Mouse (Mus musculus): ENCODE measurements around the gene Npm3.

Gene Npm3

DNA sequence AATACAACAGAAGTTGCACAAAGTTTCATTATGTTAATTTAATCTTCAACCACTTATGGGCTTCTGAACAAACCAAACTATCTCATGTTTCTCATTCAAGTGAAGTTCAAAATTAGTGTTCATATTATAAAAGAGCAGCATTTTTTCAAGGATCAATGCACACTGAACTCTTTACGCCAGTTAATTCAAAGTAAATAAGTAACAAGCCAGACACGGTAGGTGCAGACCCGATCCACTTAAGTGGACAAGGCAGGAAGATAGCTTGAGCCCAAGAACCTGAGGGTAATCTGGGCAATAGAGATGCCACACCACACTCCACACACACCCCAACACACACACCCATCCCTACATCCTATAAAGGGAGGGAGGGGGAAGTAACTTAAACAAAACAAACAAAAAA is 4.2 kb upstream of the Npm3 start:
- no peak for DNase-seq (ENCODE audit: low read depth)

DNA sequence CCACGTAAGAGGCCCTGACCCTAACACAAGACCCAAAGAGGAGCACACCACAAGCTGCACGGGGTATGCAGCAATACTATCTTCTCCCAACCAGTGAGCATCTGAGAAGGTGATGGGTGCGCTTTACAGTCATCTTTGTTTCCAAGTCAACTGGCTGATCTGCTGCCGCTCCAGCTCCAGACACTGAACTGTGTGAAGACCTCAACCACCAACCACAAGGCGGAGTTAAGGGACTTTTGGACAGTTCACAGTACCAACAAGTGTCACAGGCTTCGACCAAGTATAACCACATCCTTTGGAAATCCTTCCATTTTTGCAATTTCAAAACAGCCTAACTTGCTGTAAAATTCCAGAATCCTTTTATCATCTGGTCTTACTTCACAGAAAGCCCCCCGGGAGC is 2.5 kb upstream of the Npm3 start:
- DNase-seq (ENCODE audit: low read depth) = no peak

DNA sequence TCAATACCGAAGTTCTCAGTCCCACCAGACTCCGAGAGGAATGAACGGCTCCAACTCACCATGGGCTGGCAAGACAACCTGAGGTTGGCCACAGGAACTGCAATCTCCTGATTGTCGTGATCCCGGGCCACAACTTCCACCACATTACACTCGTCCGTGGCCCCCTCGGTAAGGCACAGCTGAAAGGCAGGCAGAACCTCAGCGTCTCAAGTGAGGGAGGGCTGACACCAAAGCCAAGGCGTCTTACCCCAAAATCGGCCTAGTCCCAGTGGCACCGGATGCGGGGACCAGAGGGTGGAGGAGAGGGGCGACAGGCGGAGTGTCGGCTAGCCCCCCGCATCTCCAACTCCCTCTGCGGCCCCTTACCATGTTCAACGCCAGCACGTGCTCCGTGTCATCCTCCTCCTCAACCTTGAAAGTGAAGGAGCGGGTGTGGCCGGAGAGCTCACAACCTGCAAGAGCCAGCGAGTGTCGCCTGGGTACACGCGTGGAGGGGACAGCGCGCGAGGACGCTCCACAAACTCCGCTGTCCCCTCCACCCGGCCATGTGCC is 624 bp downstream of the Npm3 start:
- DNase-seq (ENCODE audit: low read depth) = no peak

DNA sequence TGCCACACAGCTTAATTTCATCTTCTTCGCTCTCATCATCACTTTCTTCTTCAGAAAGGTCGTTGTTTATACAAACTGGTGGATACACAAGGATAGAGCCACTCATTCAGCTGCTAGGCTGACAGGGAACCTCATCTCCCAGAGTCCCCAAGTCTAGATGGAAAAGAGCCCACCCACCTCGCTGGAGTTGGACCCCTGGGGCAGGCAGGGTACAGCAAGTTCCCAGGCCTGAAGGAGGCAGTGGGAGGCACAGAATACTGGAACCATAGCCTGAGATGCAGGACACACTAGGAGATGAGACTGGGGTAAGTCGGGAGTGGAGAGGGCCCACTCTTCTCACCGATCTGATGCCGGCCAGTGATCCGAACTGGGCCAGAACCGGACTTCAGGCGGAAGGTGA is 1.2 kb downstream of the Npm3 start:
- DNase-seq (ENCODE audit: low read depth) = no peak

DNA sequence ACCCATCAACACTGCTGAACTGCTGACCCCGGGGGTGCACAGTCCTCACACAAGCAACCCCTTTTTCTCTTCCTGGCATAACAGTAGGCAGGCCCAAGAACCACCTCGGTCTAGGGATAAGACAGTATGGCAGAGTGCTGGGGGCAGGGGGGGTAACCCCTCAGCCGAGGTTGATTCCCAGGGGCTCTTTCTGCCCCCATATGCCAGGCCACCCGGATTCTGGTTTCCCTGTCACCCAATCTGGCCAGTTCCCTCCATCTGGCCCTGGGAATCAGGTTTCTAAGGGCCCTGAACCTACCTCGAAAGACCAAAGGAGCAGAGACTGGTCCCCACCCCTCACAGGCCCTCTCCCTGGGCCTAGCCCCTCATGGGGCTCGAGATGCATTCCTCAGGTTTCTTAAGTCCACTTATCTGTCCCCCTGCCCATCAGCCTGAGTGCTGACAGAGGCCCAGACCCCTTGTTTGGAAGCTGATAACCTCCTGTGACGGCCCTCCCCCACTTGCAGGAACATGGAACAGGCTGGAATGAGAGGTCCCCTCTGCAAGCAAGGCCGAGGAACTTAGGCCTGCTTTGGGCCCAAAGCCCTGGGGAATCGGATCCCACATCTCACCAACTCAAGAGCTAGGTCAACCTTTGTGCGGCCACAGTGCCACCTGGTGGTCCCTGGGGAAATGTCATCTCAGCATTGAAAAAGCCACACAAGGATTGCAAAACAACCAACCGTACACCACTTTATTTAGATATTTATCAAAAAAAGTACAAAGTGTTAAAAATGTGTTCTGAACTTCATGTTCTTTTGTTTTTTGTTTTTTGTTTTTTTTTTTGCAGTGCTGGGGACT is 2.1 kb downstream of the Npm3 start:
- DNase-seq (ENCODE audit: low read depth) = peak; percentile 67

DNA sequence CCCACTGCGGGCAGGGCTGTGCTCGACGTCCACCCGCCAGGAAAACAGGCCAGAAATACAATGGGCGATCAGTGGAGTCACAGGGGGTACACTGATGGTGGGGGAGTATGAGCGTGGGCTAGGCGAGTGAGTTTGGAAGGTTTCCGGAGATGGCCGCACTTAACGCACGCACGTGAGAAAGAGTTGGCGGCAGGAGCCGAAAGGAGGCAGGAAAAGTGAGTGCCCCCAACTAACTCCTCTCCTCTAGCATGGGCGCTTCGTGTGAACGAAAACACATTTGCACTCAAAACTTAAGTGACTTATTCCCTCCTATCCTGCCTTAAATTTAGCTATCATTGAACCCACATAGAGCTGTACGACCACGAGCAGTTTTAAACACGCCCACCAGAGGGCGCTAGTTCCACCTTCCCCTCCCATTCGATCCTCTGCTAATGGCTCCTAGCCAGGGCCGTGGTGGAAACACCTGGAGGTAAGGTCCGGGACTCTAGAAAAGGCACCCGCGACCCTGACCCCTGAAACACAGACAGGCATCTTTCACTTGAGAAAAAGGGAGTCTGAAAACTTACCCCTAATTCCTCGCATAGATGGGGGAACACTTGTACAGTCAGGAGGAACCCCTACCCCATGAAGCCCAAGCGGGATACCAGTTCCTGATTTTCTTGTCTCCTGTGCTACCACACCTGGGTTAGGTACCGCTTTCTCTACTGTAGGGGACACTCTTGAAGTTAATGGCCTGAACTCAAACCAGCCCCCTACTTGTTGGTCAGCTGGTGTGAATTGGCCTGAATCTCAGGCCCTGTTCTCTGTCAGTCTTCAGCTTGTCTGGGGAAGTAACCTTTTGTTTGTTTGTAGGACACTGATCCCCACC is 3.0 kb downstream of the Npm3 start:
- DNase-seq (ENCODE audit: low read depth) = peak; percentile 22

DNA sequence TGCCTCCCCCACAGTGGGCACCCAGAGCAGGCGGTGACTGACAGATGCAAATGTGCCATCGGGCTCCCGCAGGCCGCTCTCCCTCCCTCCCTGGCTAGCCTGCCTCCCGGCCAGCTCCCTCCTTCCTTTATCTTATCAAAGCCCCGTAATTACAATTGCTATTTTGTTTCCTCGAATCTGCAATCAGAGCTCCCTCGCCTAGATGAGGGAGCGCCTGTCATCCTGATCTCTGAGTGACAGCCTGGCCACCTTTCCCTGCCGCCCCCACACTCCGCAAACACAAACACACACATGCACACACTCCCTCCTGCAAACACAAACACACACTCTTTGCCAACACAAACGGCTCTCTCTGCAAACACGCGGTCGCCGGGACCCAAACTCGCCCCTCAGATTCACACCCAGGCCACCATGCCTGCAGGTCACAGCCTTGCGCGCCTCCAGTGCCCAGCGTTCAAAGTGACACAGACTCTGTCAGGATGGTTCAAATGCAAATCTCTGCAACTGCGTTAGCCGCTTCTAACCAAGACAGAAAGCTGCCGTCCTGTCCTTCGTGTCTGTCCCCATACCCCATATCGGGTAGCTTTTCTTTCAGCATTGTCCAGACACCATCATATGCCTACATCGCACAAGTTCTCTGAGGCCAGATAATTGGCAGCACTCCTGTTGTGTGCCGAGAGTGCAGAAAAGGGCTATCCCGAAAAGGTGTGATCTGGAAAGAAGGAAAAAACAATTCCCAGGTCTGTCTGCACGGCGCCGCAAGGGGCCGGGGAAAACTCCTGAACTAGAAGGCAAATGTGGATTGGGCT is 3.8 kb downstream of the Npm3 start:
- DNase-seq (ENCODE audit: low read depth) = no peak

DNA sequence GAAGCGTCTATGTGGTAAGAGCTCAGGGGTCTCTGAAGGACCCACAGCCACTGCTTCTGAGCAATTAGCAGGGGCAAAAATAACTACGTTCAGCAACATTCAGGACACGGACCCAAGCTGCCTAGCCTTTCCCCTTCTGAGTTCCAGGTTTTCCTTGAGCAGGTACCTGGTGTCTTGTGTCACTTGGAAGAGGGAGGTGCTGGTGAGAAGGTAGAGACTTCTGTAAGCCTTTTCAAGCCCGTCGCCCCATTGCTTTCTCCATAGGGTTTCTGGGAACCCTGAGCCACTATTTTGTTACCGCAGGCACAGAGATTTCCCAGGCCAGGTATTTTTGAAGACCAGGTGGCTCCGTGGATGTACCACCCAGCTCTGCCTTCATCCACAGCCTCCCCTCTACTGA is 5.8 kb downstream of the Npm3 start:
- DNase-seq (ENCODE audit: low read depth) = no peak

DNA sequence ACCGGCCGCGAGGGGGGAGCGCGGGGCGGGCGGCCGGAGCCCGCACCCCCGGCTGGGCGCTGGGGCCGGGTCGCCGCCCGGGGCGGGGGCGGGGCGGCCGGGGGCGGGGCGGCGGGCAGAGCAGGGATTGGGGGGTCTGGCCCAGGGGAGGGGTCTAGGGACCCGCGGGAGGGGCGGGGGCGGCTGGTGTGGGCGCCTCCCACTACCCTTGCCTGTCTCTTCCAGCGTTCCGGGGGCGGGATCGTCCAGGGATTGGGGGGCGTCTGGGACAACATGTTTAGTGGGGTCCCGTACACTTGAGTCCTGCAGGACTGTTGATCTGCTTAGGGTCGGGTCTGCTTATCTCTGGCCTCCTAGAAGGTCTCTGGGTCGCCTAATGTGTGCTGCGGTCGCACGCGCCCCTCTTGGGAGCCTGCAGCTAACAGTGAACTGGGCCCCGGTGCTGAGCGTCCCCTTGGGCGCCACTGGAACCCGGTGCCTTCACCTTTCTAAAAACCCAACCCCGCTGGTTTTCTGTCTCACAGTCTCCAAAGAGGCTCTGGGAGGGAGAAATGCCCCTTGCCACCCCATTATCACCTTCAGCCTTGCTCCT is 6.3 kb downstream of the Npm3 start:
- no peak for DNase-seq (ENCODE audit: low read depth)

DNA sequence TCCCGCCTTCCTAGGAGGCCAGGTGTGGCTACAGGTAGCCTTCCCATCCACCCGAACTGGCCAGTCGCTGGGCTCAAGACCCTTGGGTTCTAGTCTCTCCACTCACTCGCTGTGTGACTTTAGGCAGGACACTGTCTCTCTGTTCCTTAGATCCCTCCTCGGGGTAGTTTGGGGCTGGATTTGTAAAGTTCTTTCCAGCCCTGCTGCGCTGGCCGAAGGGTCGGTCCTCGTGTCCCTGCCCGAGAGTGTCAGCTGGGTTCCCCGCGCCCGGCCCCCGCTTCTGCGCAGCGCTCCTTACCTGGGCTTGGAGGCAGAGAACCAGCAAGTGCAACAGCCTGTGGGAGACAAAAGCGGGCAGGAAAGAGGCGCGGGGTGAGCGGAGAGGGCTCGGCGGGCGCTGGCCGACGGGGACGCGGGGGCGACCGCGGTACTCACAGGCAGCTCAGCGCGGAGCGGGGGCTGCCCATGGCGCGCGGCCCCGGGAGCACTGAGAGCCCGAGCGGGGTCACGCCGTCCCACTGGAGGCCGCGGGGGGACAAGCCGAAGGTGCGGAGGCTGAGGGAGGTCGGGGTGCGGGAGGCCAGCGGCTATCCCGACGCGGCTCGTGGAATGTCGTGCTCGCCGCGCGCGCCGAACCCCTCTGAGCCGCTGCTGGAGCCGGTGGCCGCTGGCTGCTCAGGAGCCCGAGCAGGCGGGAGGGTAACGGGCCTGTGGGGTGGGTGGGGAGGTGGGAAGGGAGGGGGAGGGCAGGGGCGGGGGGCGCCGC is 7.0 kb downstream of the Npm3 start, which contains the start of gene Fgf8:
Fgf8 (minus strand) TSS at position 698 of the 766 bp plus-strand sequence.
- DNase-seq (ENCODE audit: low read depth) = no peak

DNA sequence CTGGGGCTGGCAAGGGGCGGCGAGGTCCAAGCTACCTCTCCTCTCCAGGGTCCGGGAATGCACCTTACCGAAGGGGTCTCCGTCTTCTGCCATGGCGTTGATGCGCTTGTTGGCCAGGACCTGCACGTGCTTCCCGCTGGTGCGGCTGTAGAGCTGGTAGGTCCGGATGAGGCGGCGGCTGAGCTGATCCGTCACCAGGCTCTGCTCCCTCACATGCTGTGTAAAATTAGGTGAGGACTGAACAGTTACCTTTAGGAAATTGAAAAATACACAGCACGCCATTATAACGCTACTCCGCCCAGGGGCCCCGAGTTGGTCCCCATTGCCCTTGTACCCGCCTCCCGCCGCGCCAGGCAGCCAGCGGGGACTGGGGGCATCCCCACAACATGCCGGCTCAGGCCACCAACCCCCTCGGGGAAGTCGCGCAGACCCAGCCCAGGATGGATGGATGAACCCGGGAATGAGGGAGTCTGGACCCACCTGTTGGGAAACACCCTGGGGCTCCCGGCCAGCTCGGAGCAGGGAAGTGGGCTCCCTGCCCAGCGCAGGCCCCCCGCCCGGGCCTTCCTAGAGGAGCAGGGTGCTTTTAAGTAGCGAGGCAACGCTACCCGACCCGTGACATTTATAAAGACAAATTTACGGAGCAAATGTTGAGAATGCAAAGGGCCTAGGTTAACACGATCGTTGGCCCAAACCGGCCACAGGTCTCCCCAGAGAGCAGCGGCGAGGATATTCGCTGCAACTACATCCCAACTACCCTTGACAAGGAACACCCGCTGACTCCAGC is 7.8 kb downstream of the Npm3 start:
- DNase-seq (ENCODE audit: low read depth) = no peak

DNA sequence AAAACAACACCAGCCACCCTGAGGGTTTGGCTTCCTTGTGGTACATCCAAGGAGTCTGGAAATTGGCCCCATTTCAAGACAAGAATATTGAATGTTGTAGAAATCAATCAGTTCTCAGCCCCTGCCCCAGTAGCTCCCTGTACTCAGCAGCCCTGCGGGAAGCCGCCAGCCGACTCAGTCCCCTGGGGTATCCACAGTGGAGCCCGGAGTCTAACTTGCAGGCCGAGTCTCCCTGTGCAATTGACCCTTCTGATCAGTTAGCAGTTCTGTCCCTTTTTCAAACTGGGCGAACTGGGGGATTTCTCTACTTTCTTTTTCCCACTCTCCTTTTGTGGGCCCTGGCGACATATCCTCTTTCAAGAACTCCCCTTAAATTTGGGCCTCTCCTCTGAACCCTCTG is 8.6 kb downstream of the Npm3 start:
- DNase-seq (ENCODE audit: low read depth) = no peak

DNA sequence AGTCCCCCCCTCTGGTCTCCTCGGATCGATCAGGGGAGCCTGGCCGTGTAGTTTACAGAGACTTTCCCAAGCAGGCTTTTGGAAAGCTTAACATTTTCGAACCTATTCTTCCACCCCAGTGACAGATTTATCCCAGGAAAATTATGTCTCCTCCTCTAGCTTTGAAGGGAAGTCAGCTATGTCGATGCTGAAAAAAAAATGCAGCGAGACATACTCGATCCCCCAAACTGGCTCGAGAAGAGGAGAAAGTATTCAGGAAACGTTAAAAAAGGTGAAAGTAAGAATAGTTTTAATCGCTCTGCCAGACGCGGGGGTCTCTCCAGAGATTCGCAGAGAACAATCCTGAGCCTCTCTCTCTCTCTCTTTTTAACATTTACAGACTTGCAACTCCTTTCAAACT is 9.2 kb downstream of the Npm3 start:
- no peak for DNase-seq (ENCODE audit: low read depth)

DNA sequence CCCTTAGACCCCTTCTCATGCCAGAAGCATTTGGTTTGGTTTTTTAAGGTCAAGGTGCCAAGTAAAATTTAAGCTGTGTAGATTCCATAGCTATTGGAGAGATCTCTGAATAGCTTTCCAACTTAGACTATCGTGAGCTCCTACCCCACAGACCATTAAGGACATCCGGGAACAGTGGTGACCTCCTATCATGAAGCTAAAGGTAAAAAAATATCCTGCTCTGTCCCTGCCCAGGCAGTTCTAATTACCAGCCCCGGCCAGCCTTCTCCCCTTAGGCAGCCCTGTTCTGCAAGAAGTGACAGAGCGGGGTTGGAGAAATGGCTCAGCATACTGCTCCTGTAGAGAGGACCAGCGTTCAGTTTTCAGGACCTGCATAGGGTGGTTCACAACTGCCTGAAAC is 10.9 kb downstream of the Npm3 start:
- no peak for DNase-seq (ENCODE audit: low read depth)

DNA sequence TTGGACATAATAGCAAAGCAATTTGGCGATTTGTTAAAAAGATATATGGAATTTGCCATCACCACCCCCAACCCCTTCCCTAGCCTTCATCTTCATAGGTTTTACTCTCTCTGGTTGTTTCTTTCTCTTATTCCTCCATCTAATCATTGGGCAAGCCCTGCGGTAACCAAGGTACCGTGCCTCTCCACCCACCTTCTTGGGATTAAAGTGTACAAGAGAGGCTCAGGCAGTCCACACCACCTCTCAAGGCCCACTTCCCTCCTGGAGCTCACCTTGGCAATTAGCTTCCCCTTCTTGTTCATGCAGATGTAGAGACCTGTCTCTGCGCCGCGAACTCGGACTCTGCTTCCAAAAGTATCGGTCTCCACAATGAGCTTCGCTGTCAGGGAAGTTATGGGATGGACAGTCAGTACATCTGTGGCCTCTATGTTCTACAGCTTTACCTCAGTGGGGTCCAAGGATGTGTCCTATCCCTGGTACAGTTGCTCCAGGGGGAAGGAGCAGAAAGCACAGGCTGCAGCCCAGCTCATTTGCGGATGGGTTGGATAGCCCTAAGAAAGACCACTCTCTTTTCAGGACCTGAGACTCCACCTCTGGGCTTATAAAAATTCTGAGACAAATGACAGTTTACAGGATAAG is 11.4 kb downstream of the Npm3 start:
- no peak for DNase-seq (ENCODE audit: low read depth)

DNA sequence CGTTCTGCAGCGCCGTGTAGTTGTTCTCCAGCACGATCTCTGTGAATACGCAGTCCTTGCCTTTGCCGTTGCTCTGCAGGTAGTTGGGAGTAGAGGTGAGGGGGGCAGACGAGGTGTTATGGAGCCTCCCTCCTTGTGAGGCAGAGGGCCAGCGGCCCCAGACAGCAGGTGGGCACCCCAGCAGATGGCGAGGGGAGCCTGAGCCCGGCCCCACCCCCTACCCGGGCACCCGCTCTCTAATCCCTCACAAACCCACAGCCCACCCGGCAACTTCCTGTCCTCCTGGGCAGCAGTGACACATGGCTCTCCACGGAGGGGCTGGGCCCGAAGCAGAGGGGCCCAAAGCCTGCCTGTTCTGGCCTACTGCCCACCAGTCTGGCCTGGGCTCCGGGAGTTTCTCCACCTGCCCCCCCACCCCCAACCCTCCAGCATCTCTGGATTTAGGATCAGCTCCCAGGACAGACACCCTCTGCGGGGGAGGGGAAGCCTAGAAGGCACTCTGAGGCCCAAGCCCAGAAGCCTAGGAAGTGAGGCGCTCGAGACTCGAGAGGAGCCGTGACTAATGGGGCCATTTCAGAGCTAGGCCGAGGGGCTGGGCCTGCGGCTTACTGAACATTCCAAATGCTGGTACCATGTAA is 12.1 kb downstream of the Npm3 start:
- no peak for DNase-seq (ENCODE audit: low read depth)

DNA sequence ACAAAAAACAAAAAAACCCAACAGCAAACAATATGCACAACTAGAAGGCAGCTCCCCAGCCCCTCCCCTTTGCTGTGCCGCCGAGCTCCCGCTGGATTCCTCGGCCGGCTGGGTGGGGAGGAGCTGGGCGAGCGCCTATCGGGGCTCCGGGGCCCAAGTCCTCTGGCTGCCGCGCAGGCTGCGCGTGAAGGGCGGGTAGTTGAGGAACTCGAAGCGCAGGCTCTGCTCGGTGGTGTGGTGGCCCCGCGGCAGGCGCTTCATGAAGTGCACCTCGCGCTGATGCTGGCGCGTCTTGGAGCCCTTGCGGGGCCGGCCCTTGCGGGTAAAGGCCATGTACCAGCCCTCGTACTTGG is 12.6 kb downstream of the Npm3 start:
- DNase-seq (ENCODE audit: low read depth) = no peak

DNA sequence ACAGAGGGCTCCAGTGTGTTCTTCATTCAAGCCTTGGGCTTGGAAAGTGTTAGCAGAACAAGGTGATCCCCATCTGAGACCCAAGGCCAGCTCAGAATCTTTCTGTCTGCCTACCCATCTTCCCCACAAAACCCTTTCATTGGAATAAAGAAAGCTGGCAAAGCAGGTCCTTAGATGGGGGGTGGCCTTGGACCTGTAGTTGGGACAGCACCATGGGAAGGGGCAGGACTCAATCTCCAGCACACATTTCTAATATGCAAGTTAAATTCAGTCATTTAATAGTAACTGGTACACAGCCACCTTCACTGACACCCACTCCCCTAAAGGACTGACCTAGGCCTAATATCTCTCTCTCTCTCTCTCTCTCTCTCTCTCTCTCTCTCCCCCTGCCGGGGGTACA is 13.2 kb downstream of the Npm3 start:
- DNase-seq (ENCODE audit: low read depth) = no peak

DNA sequence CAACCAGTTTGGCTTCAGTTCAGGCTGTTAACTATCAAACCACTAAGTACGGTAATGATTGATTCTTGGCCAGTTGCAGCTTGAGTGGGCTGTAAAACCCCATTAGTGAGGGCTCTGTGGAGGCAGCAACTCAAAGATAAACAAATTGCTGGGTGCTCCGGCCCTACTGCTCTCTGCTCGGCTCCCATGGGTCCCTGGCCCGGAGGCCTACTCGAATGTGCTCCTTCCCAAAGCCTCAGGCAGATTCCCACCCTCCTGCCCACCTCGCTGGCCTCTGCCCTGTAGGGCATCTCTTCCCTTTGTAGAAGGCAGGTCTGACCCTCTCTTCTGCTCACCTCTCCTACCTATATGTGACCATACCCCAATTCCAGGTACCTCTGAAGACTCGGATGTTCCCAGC is 14.6 kb downstream of the Npm3 start:
- DNase-seq (ENCODE audit: low read depth) = no peak

All from fibroblast of lung, adult 2 months (primary cell).